Mouse (Mus musculus) kidney, adult 2 months (tissue): ENCODE measurements around the gene Npw.

Experiments used
- CTCF ChIP-seq: fragments of 200-500 bp; conservative IDR thresholded peaks from 2 replicates; pipeline ENCODE4 v1.5.1; 2011; ENCODE audit warnings: low read depth, mild to moderate bottlenecking, control low read depth, low read length, moderate library complexity, mixed read lengths; ENCODE audit not compliant: insufficient read depth, insufficient read length
- POLR2A ChIP-seq: fragments of 200-500 bp; IDR thresholded peaks from one replicate; pipeline ENCODE4 v1.6.1; 2011; ENCODE audit warnings: low read depth, low read length, control low read depth

- TF ChIP-seq POLR2A (no peak), CTCF (no peak)
Observed at GRCm38 (mm10) chr17:24651835-24652234, 6.4 kb downstream of the Npw start.
